Mouse (Mus musculus) bone marrow, adult 2 months (tissue): Measurements from ENCODE around the gene Tex35.

Source experiments
- CTCF ChIP-seq: fragments of 200-500 bp; IDR thresholded peaks from 2 replicates; pipeline ENCODE4 v1.5.1; 2011; ENCODE audit warnings: low read length, control low read depth; ENCODE audit not compliant: control insufficient read depth, insufficient read depth
- POLR2A ChIP-seq: fragments of 200-500 bp; IDR thresholded peaks from 2 replicates; pipeline ENCODE4 v1.6.1; 2011; ENCODE audit warnings: low read depth, mild to moderate bottlenecking, control low read depth, low read length, borderline replicate concordance; ENCODE audit not compliant: control insufficient read depth

- TF ChIP-seq POLR2A: no peak
- TF ChIP-seq CTCF: no peak
Measured at GRCm38 (mm10) chr1:157101122-157101865, 7.2 kb downstream of the Tex35 start.
